Mouse (Mus musculus): ENCODE measurements around the gene Hoxb6. TPM values are rescaled to one million over a fixed set of nuclear protein-coding genes. Genes with fewer than 3 reads are reported as not detected.

Hoxb6 gene
- total and polyA plus RNA-seq, 3 experiments, result 0.53 to 1.1 TPM; not detected in 1

DNA sequence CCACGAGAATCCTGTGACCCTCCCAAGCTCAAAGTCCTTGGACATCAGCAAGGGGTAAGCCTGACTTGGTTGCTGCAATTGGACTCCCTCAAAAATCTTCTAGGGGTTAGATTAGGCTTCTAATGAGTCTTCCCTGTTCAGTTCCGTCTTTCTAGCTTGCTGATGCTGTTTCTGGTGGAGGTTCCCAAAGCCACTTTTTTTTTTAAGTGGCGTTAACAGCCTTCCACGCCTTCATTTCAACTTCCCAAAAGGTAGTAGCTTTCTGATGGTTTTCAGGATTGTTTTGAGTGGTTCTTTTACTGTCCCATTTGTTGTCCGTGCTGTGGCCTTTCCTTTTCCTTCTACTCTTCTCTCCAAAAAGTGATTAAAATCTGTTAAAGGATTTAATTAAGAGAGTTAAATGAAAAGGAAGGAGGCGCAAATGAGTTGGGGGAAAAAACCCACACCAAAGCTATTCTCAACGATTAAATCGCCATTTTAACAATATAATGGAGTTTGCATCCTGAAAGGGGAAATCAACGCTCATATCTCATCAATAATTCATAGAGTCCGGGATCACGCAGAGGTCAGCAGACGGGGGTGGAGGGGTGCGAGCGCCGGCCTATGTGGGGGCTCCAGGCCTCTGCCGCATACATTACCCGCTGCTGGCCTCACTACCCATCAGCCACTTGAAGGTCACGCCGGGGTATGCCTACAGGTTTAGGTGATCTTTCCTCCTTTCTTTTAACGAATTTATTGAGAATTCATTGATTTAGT is 18.1 kb downstream of the Hoxb6 start:
- H3K27me3 ChIP-seq (replicated peaks), result peaks cover 80% of the 10 kb centered on the region

GRCm38 (mm10) chr11:96311097-96311496 is 18.8 kb downstream of the Hoxb6 start:
- peaks cover 0 to 21% of the 10 kb centered on the region in 2 experiments; a peak in 2 of 4 replicates for H3K4me1 ChIP-seq (ENCODE audit: control insufficient read depth in 1 of 2, insufficient read depth in 2 of 2)
- TF ChIP-seq SMC3 (IDR thresholded peaks at IDR 0.05; ENCODE audit: low read depth, low read length) (no peak), ELF1 (IDR thresholded peaks at IDR 0.05; ENCODE audit: low read depth, low read length) (no peak), KAT2A (IDR thresholded peaks at IDR 0.05; ENCODE audit: insufficient replicate concordance, low read length) (no peak), MAX (IDR thresholded peaks at IDR 0.05; ENCODE audit: low read length) (peak; percentile 58), MAFK (IDR thresholded peaks at IDR 0.05; ENCODE audit: insufficient replicate concordance, low read length) (no peak)
- H3K27me3 ChIP-seq (replicated peaks), result peaks cover 78% of the 10 kb centered on the region
- peak overlapping the region; percentile 99 for H3K4me2 ChIP-seq (ENCODE audit: insufficient read depth, low read depth, poor library complexity, severe bottlenecking)
- no peak overlapping the region for H3K27ac ChIP-seq (ENCODE audit: insufficient read depth, low read depth)
- no peaks in the 10 kb centered on the region for H3K9me3 ChIP-seq (replicated peaks; ENCODE audit: low read length)
- peak; percentile 37 for DNase-seq (ENCODE audit: extremely low read depth)
- H3K79me2 ChIP-seq (replicated peaks; ENCODE audit: control insufficient read depth, extremely low read depth, insufficient read depth, poor library complexity, severe bottlenecking), result no peaks in the 10 kb centered on the region
- in situ Hi-C loops (cut with MboI; ENCODE audit: low pct_ligation_motif_present, low pct_unique_long_range_greater_than_20kb, low sequenced_read_pairs) (loop anchor here (25.0 kb wide), 1 partner anchor 226 kb away; no protein-coding TSS in a partner anchor), dilution Hi-C loops (cut with MboI; ENCODE audit: extremely low pct_ligation_motif_present, extremely low pct_unique_long_range_greater_than_20kb, low sequenced_read_pairs) (no loop called here)
- no peaks in the 10 kb centered on the region for H3K36me3 ChIP-seq (replicated peaks in 1 of 2; ENCODE audit: control insufficient read depth in 1 of 2, insufficient read depth in 1 of 2, low read length in 1 of 2)
- H3K4me3 ChIP-seq (replicated peaks in 1 of 3; ENCODE audit: low read depth in 2 of 3, low read length in 2 of 3, poor library complexity in 1 of 3), result peak overlapping the region; percentile 22 to 46 (median 45)
- H3K9ac ChIP-seq (ENCODE audit: insufficient read depth, low read depth), result peak overlapping the region; percentile 17

More for the DNA sequence above, 18.1 kb downstream of the Hoxb6 start:
- in situ Hi-C loops (cut with MboI; ENCODE audit: low pct_ligation_motif_present, low pct_unique_long_range_greater_than_20kb, low sequenced_read_pairs) (loop anchor here (25.0 kb wide), 1 partner anchor 227 kb away; no protein-coding TSS in a partner anchor), dilution Hi-C loops (cut with MboI; ENCODE audit: extremely low pct_ligation_motif_present, extremely low pct_unique_long_range_greater_than_20kb, low sequenced_read_pairs) (no loop called here)
- TF ChIP-seq RAD21 (IDR thresholded peaks at IDR 0.05; ENCODE audit: low read depth, low read length), result no peak
- TF ChIP-seq IRF4 (IDR thresholded peaks at IDR 0.05; ENCODE audit: low read depth, low read length), result 0 out of 2 replicates have a peak, but pooled peaks have one; percentile 30
- no peak for TF ChIP-seq HCFC1 (IDR thresholded peaks at IDR 0.05; ENCODE audit: low read depth, low read length)
- Histone ChIP-seq H3K79me2 (replicated peaks; ENCODE audit: control insufficient read depth, extremely low read depth, insufficient read depth, poor library complexity, severe bottlenecking) (no peaks in the 10 kb centered on the region), H3K27ac (ENCODE audit: insufficient read depth, low read depth) (no peak overlapping the region), H3K4me2 (ENCODE audit: insufficient read depth, low read depth, poor library complexity, severe bottlenecking) (peak overlapping the region; percentile 99), H3K9ac (ENCODE audit: insufficient read depth, low read depth) (no peak overlapping the region; the same call in 1 of the 2 replicates), H3K4me1 (ENCODE audit: control insufficient read depth in 1 of 2, insufficient read depth in 2 of 2) (peaks cover 0 to 21% of the 10 kb centered on the region in 2 experiments; a peak in 2 of 4 replicates), H3K9me3 (replicated peaks; ENCODE audit: low read length) (no peaks in the 10 kb centered on the region), H3K4me3 (replicated peaks in 1 of 3; ENCODE audit: low read depth in 2 of 3, low read length in 2 of 3, poor library complexity in 1 of 3) (no peak overlapping the region), H3K36me3 (replicated peaks in 1 of 2; ENCODE audit: control insufficient read depth in 1 of 2, insufficient read depth in 1 of 2, low read length in 1 of 2) (no peaks in the 10 kb centered on the region)
- no peak for DNase-seq (ENCODE audit: extremely low read depth)

GRCm38 (mm10) chr11:96311520-96312417 is 19.5 kb downstream of the Hoxb6 start:
- no peaks in the 10 kb centered on the region for H3K9me3 ChIP-seq (replicated peaks; ENCODE audit: low read length)
- H3K27me3 ChIP-seq (replicated peaks), result peaks cover 77% of the 10 kb centered on the region
- no peak overlapping the region for H3K27ac ChIP-seq (ENCODE audit: insufficient read depth, low read depth)
- dilution Hi-C loops (cut with MboI; ENCODE audit: extremely low pct_ligation_motif_present, extremely low pct_unique_long_range_greater_than_20kb, low sequenced_read_pairs) (no loop called here), in situ Hi-C loops (cut with MboI; ENCODE audit: low pct_ligation_motif_present, low pct_unique_long_range_greater_than_20kb, low sequenced_read_pairs) (loop anchor here (25.0 kb wide), 1 partner anchor 226 kb away; no protein-coding TSS in a partner anchor)
- peak overlapping the region; percentile 22 to 46 (median 45) for H3K4me3 ChIP-seq (replicated peaks in 1 of 3; ENCODE audit: low read depth in 2 of 3, low read length in 2 of 3, poor library complexity in 1 of 3)
- no peaks in the 10 kb centered on the region for H3K79me2 ChIP-seq (replicated peaks; ENCODE audit: control insufficient read depth, extremely low read depth, insufficient read depth, poor library complexity, severe bottlenecking)
- peak; percentile 73 for DNase-seq (ENCODE audit: extremely low read depth)
- no peaks in the 10 kb centered on the region for H3K36me3 ChIP-seq (replicated peaks in 1 of 2; ENCODE audit: control insufficient read depth in 1 of 2, insufficient read depth in 1 of 2, low read length in 1 of 2)
- H3K4me1 ChIP-seq (ENCODE audit: control insufficient read depth in 1 of 2, insufficient read depth in 2 of 2), result peaks cover 0 to 21% of the 10 kb centered on the region in 2 experiments; a peak in 2 of 4 replicates
- peak overlapping the region; percentile 21 for H3K9ac ChIP-seq (ENCODE audit: insufficient read depth, low read depth)
- H3K4me2 ChIP-seq (ENCODE audit: insufficient read depth, low read depth, poor library complexity, severe bottlenecking), result peak overlapping the region; percentile 99
- no peak for TF ChIP-seq MAX (IDR thresholded peaks at IDR 0.05; ENCODE audit: low read length)
- TF ChIP-seq NELFE (IDR thresholded peaks at IDR 0.05; ENCODE audit: low read depth, low read length), result peak; percentile 58; the same call in 1 of the 2 replicates
- peak; percentile 93 for TF ChIP-seq SMC3 (IDR thresholded peaks at IDR 0.05; ENCODE audit: low read depth, low read length)
- no peak for TF ChIP-seq ZMIZ1 (IDR thresholded peaks at IDR 0.05; ENCODE audit: low read depth, low read length)
- no peak for TF ChIP-seq MAFK (IDR thresholded peaks at IDR 0.05; ENCODE audit: insufficient replicate concordance, low read length)
- TF ChIP-seq E2F4 (IDR thresholded peaks at IDR 0.05; ENCODE audit: insufficient replicate concordance, low read depth, low read length), result peak; percentile 41; the same call in 1 of the 2 replicates
- TF ChIP-seq ELF1 (IDR thresholded peaks at IDR 0.05; ENCODE audit: low read depth, low read length), result peak; percentile 50; the same call in 1 of the 2 replicates
- 0 out of 2 replicates have a peak, but pooled peaks have one; percentile 53 for TF ChIP-seq RCOR1 (conservative IDR thresholded peaks at IDR 0.05; ENCODE audit: low read depth, low read length)
- peak; percentile 68 for TF ChIP-seq ZC3H11A (IDR thresholded peaks at IDR 0.05; ENCODE audit: low read depth, low read length)
- peak; percentile 63; the same call in 1 of the 2 replicates for TF ChIP-seq MAZ (IDR thresholded peaks at IDR 0.05; ENCODE audit: low read depth, low read length)
- peak; percentile 50; the same call in 1 of the 2 replicates for TF ChIP-seq TCF12 (IDR thresholded peaks at IDR 0.05; ENCODE audit: low read depth, low read length)
- peak; percentile 47; the same call in 1 of the 2 replicates for TF ChIP-seq CHD2 (IDR thresholded peaks at IDR 0.05; ENCODE audit: low read length)
- peak; percentile 94 for TF ChIP-seq IRF4 (IDR thresholded peaks at IDR 0.05; ENCODE audit: low read depth, low read length)
- 0 out of 2 replicates have a peak, but pooled peaks have one; percentile 35 for TF ChIP-seq MEF2A (IDR thresholded peaks at IDR 0.05; ENCODE audit: borderline replicate concordance, low read depth, low read length)
- 0 out of 2 replicates have a peak, but pooled peaks have one; percentile 53 for TF ChIP-seq TBP (conservative IDR thresholded peaks at IDR 0.05; ENCODE audit: low read depth, low read length)
